Mouse (Mus musculus): ENCODE measurements around the gene Smurf2. TPM values are rescaled to one million over a fixed set of nuclear protein-coding genes. Genes with fewer than 3 reads are reported as not detected.

Gene Smurf2
- polyA plus RNA-seq, 1 experiment = 13.0 TPM

- TF ChIP-seq MYOG (IDR thresholded peaks at IDR 0.05; ENCODE audit: control insufficient read depth, extremely low read depth, insufficient read length) (no peak), MAX (IDR thresholded peaks at IDR 0.05) (no peak), FOSL1 (IDR thresholded peaks at IDR 0.05; ENCODE audit: insufficient read depth, low read length, poor library complexity, severe bottlenecking) (no peak)
- no peak overlapping the region for H3ac ChIP-seq (ENCODE audit: control insufficient read depth, insufficient read length, low read depth)
- no peaks in the 10 kb centered on the region for H3K79me3 ChIP-seq (ENCODE audit: low read depth)
- H3K79me2 ChIP-seq (ENCODE audit: control insufficient read depth, insufficient read depth) = no peaks in the 10 kb centered on the region
- no peaks in the 10 kb centered on the region for H3K27me3 ChIP-seq (ENCODE audit: control insufficient read depth, insufficient read depth, insufficient read length)
- H3K36me3 ChIP-seq (ENCODE audit: control insufficient read depth, insufficient read depth) = peaks cover 79% of the 10 kb centered on the region
- no peak overlapping the region for H3K4me3 ChIP-seq (ENCODE audit: insufficient read depth, poor library complexity, severe bottlenecking)
Measured at GRCm38 (mm10) chr11:106821397-106821796, 99.1 kb downstream of the Smurf2 start.

- Histone ChIP-seq H3K4me3 (ENCODE audit: insufficient read depth, poor library complexity, severe bottlenecking) (no peak overlapping the region), H3K79me3 (ENCODE audit: low read depth) (no peaks in the 10 kb centered on the region), H3ac (ENCODE audit: control insufficient read depth, insufficient read length, low read depth) (no peak overlapping the region), H3K27me3 (ENCODE audit: control insufficient read depth, insufficient read depth, insufficient read length) (no peaks in the 10 kb centered on the region), H3K36me3 (ENCODE audit: control insufficient read depth, insufficient read depth) (peaks cover 84% of the 10 kb centered on the region), H3K79me2 (ENCODE audit: control insufficient read depth, insufficient read depth) (no peaks in the 10 kb centered on the region)
- TF ChIP-seq MYOG (IDR thresholded peaks at IDR 0.05; ENCODE audit: control insufficient read depth, extremely low read depth, insufficient read length) (no peak), MAX (IDR thresholded peaks at IDR 0.05) (no peak), CTCF (IDR thresholded peaks at IDR 0.05; ENCODE audit: control insufficient read depth, insufficient read depth, insufficient read length) (no peak)
Measured at GRCm38 (mm10) chr11:106820972-106821371, 99.5 kb downstream of the Smurf2 start.

- no peaks in the 10 kb centered on the region for H3K79me3 ChIP-seq (ENCODE audit: low read depth)
- no peaks in the 10 kb centered on the region for H3K79me2 ChIP-seq (ENCODE audit: control insufficient read depth, insufficient read depth)
- H3K4me3 ChIP-seq (ENCODE audit: insufficient read depth, poor library complexity, severe bottlenecking) = no peak overlapping the region
- H3K27me3 ChIP-seq (ENCODE audit: control insufficient read depth, insufficient read depth, insufficient read length) = no peaks in the 10 kb centered on the region
- TF ChIP-seq CEBPB (IDR thresholded peaks at IDR 0.05; ENCODE audit: low read depth) = no peak
- TF ChIP-seq MYOD1 (IDR thresholded peaks at IDR 0.05; ENCODE audit: control insufficient read depth, insufficient read length, low read depth) = no peak
- TF ChIP-seq FOSL1 (IDR thresholded peaks at IDR 0.05; ENCODE audit: insufficient read depth, low read length, poor library complexity, severe bottlenecking) = no peak
- TF ChIP-seq USF1 (IDR thresholded peaks at IDR 0.05; ENCODE audit: low read depth) = no peak
- TF ChIP-seq MAX (IDR thresholded peaks at IDR 0.05) = no peak
- TF ChIP-seq CTCF (IDR thresholded peaks at IDR 0.05; ENCODE audit: control insufficient read depth, insufficient read depth, insufficient read length) = no peak
- no peak for TF ChIP-seq MYOG (IDR thresholded peaks at IDR 0.05; ENCODE audit: control insufficient read depth, extremely low read depth, insufficient read length)
- no peak overlapping the region for H3ac ChIP-seq (ENCODE audit: control insufficient read depth, insufficient read length, low read depth)
- H3K36me3 ChIP-seq (ENCODE audit: control insufficient read depth, insufficient read depth) = peaks cover 90% of the 10 kb centered on the region
Measured at GRCm38 (mm10) chr11:106820252-106820651, 100.3 kb downstream of the Smurf2 start.

- no peaks in the 10 kb centered on the region for H3K27me3 ChIP-seq (ENCODE audit: control insufficient read depth, insufficient read depth, insufficient read length)
- no peaks in the 10 kb centered on the region for H3K79me2 ChIP-seq (ENCODE audit: control insufficient read depth, insufficient read depth)
- no peak for TF ChIP-seq MYOD1 (IDR thresholded peaks at IDR 0.05; ENCODE audit: control insufficient read depth, insufficient read length, low read depth)
- TF ChIP-seq FOSL1 (IDR thresholded peaks at IDR 0.05; ENCODE audit: insufficient read depth, low read length, poor library complexity, severe bottlenecking) = no peak
- TF ChIP-seq MAX (IDR thresholded peaks at IDR 0.05) = no peak
- TF ChIP-seq CTCF (IDR thresholded peaks at IDR 0.05; ENCODE audit: control insufficient read depth, insufficient read depth, insufficient read length) = no peak
- TF ChIP-seq MYOG (IDR thresholded peaks at IDR 0.05; ENCODE audit: control insufficient read depth, extremely low read depth, insufficient read length) = no peak
- TF ChIP-seq USF1 (IDR thresholded peaks at IDR 0.05; ENCODE audit: low read depth) = no peak
- TF ChIP-seq CEBPB (IDR thresholded peaks at IDR 0.05; ENCODE audit: low read depth) = no peak
- peaks cover 96% of the 10 kb centered on the region for H3K36me3 ChIP-seq (ENCODE audit: control insufficient read depth, insufficient read depth)
- no peaks in the 10 kb centered on the region for H3K79me3 ChIP-seq (ENCODE audit: low read depth)
- no peak overlapping the region for H3K4me3 ChIP-seq (ENCODE audit: insufficient read depth, poor library complexity, severe bottlenecking)
- no peak overlapping the region for H3ac ChIP-seq (ENCODE audit: control insufficient read depth, insufficient read length, low read depth)
Measured at GRCm38 (mm10) chr11:106819595-106819994, 100.9 kb downstream of the Smurf2 start.

GRCm38 (mm10) chr11:106818341-106818740 is 102.2 kb downstream of the Smurf2 start:
- Histone ChIP-seq H3K36me3 (ENCODE audit: control insufficient read depth, insufficient read depth) (peaks cover 97% of the 10 kb centered on the region), H3K79me2 (ENCODE audit: control insufficient read depth, insufficient read depth) (no peaks in the 10 kb centered on the region), H3K27me3 (ENCODE audit: control insufficient read depth, insufficient read depth, insufficient read length) (no peaks in the 10 kb centered on the region), H3K79me3 (ENCODE audit: low read depth) (no peaks in the 10 kb centered on the region), H3ac (ENCODE audit: control insufficient read depth, insufficient read length, low read depth) (no peak overlapping the region), H3K4me3 (ENCODE audit: insufficient read depth, poor library complexity, severe bottlenecking) (no peak overlapping the region)
- TF ChIP-seq CEBPB (IDR thresholded peaks at IDR 0.05; ENCODE audit: low read depth) (no peak), MYOG (IDR thresholded peaks at IDR 0.05; ENCODE audit: control insufficient read depth, extremely low read depth, insufficient read length) (no peak), USF1 (IDR thresholded peaks at IDR 0.05; ENCODE audit: low read depth) (no peak), MYOD1 (IDR thresholded peaks at IDR 0.05; ENCODE audit: control insufficient read depth, insufficient read length, low read depth) (no peak), MAX (IDR thresholded peaks at IDR 0.05) (no peak), CTCF (IDR thresholded peaks at IDR 0.05; ENCODE audit: control insufficient read depth, insufficient read depth, insufficient read length) (no peak), FOSL1 (IDR thresholded peaks at IDR 0.05; ENCODE audit: insufficient read depth, low read length, poor library complexity, severe bottlenecking) (no peak)

- H3K79me3 ChIP-seq (ENCODE audit: low read depth) = no peaks in the 10 kb centered on the region
- H3K27me3 ChIP-seq (ENCODE audit: control insufficient read depth, insufficient read depth, insufficient read length) = no peaks in the 10 kb centered on the region
- TF ChIP-seq MYOD1 (IDR thresholded peaks at IDR 0.05; ENCODE audit: control insufficient read depth, insufficient read length, low read depth) (no peak), CEBPB (IDR thresholded peaks at IDR 0.05; ENCODE audit: low read depth) (no peak), USF1 (IDR thresholded peaks at IDR 0.05; ENCODE audit: low read depth) (no peak), MAX (IDR thresholded peaks at IDR 0.05) (no peak), CTCF (IDR thresholded peaks at IDR 0.05; ENCODE audit: control insufficient read depth, insufficient read depth, insufficient read length) (no peak), FOSL1 (IDR thresholded peaks at IDR 0.05; ENCODE audit: insufficient read depth, low read length, poor library complexity, severe bottlenecking) (no peak), MYOG (IDR thresholded peaks at IDR 0.05; ENCODE audit: control insufficient read depth, extremely low read depth, insufficient read length) (no peak)
- no peak overlapping the region for H3K4me3 ChIP-seq (ENCODE audit: insufficient read depth, poor library complexity, severe bottlenecking)
- no peak overlapping the region for H3ac ChIP-seq (ENCODE audit: control insufficient read depth, insufficient read length, low read depth)
- H3K79me2 ChIP-seq (ENCODE audit: control insufficient read depth, insufficient read depth) = no peaks in the 10 kb centered on the region
- peaks cover 93% of the 10 kb centered on the region for H3K36me3 ChIP-seq (ENCODE audit: control insufficient read depth, insufficient read depth)
Measured at GRCm38 (mm10) chr11:106817808-106818207, 102.7 kb downstream of the Smurf2 start.
